Mouse (Mus musculus) ovary, postnatal 14 days (tissue): Measurements from ENCODE around the gene Gm9833.
"Not testable (repeated sequence)": the region's sequence is repeated elsewhere in the genome, so short reads cannot be mapped to it uniquely, and the experiment has no call there.

Experiments
- DNase-seq: peaks from one replicate; pipeline ENCODE4 v3.0.0; 2022; ENCODE audit warnings: low spot score

The Gm9833 gene

GRCm38 (mm10) chr3:10087994-10088393 lies at the start of gene Gm9833:
TSS of gene Gm9833 (plus strand) at chr3:10088110.
- DNase-seq = not testable (repeated sequence)

GRCm38 (mm10) chr3:10070070-10070469 lies 17.8 kb upstream of the Gm9833 start:
- DNase-seq = no peak

GRCm38 (mm10) chr3:10075826-10076225 lies 12.1 kb upstream of the Gm9833 start:
- DNase-seq = no peak

DNA sequence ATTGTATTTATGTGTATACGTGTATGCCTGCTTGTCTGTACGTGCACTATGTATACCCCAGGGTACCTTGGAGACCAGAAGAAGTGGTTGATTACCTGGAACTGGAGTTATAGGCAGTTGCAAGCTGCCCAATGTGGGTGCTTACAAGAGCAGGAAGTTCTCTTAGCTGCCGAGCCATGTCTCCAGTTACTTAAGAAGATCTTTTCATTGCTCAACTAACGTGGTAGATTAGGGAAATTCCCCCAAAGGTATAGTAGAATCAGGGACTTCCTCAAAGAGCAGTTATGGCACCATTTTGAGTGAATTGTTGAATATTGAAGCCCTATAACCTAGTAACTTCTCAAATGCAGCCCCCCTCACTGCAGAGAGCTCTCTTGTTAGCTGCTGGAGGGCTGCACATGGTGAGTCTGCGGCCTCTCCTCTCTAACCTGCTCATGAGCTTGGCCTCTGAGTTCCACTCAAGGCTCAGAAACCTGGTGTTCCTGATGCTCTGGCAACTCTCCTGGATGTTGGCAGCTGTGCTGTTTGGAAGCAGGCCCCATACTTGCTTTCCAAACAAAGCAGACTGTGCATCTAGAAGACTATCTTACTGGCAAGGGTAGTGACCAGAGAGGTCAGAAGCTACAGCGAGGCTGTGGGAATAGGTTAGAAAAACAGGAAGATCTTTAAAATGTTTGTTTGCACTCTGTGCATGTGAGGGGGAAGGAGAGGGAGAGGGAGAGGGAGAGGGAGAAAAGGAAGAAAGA lies 10.6 kb upstream of the Gm9833 start:
- no peak for DNase-seq

DNA sequence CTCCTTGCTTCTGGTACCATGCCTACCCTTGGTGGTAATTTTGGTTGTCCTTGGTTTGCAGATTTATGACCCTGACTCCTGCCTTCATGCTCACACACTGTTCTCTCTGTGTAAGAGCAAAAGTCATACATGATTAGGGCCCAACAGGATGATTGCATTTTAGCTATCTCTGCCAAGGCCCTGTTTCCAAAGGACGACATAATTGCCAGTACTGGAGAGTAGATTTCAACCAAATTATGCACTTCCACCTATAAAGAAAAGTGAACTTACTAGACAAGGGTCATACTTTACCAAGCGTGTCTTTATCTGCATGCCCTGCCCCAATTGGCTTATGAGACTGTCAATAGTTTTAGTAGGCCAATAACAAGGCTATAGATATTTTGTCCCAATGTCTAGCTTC lies 9.8 kb upstream of the Gm9833 start:
- no peak for DNase-seq

DNA sequence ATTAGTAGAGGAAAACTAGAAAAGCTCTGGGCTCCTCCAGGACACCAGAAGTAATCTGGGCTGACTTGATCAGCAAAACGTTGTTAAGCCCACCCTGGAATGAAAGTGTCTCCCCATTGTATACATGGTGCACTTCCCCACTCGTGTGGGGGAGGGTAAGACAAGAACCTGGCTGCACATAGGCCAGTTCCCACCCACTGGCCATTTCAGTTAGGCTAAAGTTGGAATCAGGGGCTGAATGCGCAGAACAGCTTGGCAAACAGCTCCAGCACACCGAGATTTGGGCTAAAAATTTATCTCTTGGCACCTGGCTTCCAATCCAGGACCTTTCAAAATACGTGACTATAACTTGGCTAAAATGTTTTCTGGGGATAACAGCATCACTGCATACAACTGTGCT lies 6.6 kb upstream of the Gm9833 start:
- no peak for DNase-seq

DNA sequence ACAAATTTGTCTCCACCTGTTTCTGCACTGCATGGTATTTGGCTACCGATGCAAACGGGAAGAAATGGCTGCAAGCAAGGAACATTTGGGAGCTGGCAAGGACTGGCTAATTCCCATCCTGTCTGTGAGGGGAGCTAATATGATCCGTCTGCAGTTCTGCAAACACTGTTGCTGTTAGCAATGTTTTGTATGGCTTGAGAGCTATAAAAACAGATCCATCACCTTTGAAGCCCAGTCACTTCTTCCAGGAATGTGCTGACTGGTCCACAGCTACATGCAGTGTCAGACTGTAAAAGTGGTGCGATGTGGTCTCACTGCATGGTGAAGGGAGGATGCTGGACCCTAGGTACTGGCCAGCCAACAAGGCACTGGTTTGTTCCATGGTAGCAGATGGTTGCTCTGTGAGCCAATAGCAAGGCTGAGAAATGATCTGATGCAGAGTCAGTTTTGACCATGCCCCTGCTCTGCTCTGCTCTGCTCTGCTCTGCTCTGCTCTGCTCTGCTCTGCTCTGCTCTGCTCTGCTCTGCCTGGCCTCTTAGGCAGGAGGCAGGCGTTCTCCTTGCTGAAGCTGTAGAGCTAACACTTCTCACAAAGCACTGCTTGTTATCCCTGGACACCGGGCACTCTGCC lies 5.9 kb upstream of the Gm9833 start:
- DNase-seq = no peak

- no peak for DNase-seq
Observed at GRCm38 (mm10) chr3:10082545-10083062, 5.3 kb upstream of the Gm9833 start.

DNA sequence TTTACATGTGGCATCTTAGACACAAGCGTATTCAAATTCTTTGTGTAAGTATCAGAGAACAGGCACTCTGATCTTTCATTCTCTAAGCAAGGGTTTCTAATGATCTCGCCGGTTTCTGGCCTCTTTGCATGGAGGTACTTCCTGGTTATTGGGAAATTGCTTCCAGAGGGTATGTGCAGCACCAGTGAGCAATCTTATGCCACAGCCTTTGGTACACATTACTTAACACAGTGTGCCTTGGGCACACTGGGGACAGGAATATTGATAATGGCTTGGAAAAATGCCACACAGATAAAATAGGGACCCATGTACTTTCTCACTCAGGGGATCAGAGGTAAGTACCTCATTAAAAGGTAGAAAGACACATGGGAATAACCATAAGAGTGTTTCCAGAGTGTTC lies 3.8 kb upstream of the Gm9833 start:
- no peak for DNase-seq

DNA sequence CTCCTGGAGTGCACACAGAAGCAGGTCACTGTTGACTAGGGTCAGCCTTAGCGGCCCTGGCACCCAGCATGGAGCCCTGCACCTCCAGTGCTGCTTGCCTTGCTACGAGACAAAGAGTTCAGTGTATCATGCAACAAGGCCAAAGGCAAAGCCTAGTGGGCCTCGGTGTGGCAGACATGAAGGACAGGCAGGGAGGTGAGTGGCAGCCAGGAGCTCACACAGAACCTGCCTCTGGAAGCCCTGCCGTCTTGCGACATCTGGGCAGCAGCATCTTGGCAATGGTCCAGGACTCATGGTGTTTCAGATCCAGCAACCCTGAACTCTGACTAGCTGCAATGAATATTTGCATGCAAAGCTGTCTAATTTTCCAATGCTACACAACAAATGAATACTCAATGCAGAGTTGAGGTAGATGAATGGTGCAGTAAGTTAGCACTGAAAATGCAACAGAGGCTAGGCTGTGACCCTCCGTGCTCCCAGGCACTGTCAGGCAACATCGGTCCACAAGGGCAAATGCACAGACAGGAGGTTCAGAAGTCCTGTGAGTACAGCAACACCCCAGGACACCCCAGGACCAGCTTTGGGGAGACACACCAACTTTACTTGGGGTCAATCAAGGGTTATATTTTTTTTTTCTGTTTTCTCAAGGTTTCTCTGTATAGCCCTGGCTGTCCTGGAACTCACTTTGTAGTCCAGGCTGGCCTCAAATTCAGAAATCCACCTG lies 2.4 kb upstream of the Gm9833 start:
- DNase-seq = peak; percentile 14

DNA sequence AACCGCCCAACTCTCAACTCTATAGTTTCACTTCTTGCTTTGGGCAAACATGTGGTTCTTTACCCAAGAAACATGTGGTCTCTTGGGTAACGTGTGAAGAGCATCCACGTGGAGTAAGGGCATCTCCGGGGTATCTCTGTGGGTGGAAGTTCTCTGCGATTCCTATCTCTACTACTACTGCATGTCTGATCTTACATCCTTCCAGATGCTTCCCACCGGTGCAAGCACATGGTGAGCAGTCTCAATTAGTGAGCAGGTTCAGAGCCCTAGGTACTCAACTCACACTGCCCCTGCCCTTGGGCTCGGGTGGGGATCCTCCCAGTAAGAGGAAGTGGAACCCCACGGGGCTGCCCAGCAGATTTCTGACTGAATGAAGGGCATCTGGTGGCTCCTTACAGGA lies 399 bp upstream of the Gm9833 start:
- no peak for DNase-seq

DNA sequence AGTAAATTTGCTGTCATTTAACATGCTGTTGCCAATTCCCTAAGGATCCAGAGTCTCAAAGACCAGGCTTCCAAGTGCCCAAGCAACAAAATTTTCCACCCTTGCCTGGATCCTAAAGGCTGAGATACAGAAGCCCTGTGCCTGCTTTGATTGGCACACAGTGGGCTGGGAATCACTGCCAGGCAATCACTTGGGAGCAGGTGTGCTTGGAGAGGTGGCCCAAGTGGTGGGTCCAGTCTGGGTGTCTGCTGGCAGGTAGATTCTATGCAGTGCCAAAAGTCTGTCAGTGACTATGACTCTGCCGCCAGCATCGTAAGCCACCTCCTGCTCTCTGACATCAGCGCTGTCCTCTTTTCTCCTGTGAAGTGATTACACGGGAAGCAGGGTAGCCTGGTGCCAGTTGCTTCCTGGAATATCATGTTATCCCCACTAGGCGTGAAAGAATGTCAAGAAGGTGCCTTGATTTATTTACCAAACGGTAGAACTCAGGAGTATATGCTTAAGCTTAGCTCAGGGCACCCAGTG lies 3.8 kb downstream of the Gm9833 start:
- DNase-seq = no peak

GRCm38 (mm10) chr3:10092499-10092898 lies 4.6 kb downstream of the Gm9833 start:
- no peak for DNase-seq

GRCm38 (mm10) chr3:10092914-10093313 lies 5.0 kb downstream of the Gm9833 start:
- DNase-seq = no peak

DNA sequence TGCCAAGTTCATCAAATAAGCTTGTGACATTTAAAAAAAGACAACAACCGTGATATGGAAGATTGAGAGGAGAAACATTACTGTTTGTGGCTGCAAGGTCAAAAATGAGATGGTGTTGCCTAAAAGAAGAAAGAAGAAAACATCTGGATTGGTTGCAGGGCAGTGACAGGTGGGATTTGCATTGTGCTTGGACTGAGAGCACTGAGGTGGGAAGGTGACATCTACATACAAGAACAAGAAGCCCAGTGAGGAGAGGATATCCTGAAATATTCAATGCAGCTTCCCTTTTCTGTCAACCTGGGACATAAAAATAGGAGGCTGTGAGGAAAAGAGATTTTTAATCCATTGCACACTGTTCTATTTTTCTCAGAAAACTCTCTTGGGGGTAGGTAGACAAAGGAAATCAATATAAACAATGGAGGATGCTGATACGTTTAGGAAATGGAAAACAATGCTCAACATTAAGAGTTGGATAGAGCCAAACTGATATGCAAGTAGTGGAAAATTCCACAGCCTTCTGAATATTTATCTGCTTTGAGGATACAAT lies 7.2 kb downstream of the Gm9833 start:
- DNase-seq = no peak

DNA sequence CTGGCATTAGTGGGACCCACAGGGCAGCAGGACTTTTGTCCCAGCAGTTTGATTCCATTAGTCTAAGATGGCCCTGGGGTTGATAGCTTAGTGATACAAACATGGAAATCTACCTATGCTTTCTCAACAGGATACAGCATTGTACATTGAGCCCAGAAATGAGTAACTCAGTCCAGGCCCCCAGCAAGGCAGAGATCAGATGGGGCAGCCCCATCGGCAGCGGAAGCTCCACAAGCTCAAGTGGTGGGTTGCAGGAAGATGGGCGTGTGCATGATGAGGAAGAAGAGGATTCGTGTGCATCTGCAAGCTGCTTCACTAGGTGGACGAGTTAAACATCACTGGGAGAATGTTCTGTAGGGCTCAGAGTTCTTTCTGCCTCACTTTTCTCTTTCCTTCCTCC lies 11.8 kb downstream of the Gm9833 start:
- DNase-seq = no peak

GRCm38 (mm10) chr3:10111570-10111969 lies 23.7 kb downstream of the Gm9833 start:
- no peak for DNase-seq

DNA sequence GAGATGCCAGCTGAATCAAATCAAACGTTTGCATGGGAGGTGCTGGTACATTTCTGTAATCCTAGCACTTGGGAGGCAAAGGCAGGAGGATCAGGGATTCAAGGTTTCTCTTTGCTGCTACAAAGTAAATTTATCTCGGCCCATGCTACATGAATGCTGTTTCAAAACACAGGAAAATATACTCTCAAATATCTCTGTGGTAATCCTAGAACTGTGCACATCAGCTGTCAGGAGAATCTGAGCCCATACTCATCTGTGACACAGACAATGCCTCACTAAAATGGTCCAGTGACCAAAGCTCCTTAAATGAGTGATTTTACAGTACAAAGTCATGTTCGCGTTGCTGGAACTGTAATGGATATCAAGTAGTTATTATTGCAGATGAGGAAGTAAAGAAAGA lies 24.3 kb downstream of the Gm9833 start:
- DNase-seq = no peak

- DNase-seq = no peak
Observed at GRCm38 (mm10) chr3:10112660-10113059, 24.8 kb downstream of the Gm9833 start.

DNA sequence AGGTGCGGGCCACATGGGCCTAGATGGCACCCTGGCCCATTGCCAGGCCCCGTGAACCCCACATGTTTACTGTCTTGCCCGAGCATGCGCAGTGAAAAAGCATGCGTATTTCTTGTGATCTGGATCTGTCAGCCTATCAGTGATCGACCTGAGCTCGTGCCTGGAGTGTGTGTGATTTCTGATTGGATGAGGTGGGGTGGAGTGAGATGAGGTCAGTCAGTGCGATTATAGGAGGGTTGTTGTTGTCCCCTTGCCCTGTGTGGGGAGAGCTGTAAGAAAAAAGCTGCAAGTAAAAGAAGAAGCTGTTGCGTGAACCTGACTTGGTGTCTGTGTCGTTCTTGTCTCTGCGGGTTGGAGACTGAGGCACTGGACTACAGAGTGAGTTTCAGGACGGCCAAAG lies 28.6 kb downstream of the Gm9833 start:
- no peak for DNase-seq

DNA sequence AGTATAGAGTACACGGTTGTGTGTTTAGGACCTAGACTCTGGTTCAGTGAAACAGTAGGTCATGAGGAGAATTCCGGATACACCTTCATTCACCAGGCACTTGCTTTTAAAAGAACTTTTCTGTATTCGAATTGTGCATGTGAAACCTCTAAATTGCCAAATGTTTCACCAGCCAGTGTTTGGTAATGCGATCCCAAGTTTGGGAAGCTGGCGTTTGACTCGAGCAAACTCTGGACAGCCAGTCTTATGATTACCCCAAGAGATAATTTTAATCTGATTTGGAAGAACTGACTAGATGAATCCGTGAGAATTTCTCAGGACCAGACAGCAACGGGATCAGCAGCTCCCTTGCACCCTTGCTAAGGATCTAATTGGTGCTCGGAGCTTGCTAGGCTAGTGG lies 33.3 kb downstream of the Gm9833 start:
- no peak for DNase-seq

- no peak for DNase-seq
Observed at GRCm38 (mm10) chr3:10121956-10122739, 34.2 kb downstream of the Gm9833 start.
